Mouse (Mus musculus) midbrain, embryonic 12.5 days (tissue): ENCODE measurements around the gene Ndufc2. TPM values are rescaled to one million over a fixed set of nuclear protein-coding genes. Genes with fewer than 3 reads are reported as not detected.

ENCODE experiments used
- ATAC-seq: fragments of 200-750 bp; cut with Nextera tagmentation; 2 replicates; pipeline ENCODE4 v1.8.0; 2017; ENCODE audit warnings: low read depth, moderate TSS enrichment, moderate library complexity; ENCODE audit not compliant: low FRiP score
- H3K27ac ChIP-seq: fragments of 300-500 bp; sonication (generic); replicated peaks from 2 replicates; pipeline ENCODE4 v1.5.1; 2016; ENCODE audit warnings: mild to moderate bottlenecking
- H3K27me3 ChIP-seq: fragments of 300-500 bp; sonication (generic); 2 replicates; pipeline ENCODE4 v1.6.1; 2016; ENCODE audit warnings: mild to moderate bottlenecking
- H3K36me3 ChIP-seq: fragments of 300-500 bp; sonication (generic); 2 replicates; pipeline ENCODE4 v1.6.1; 2016
- H3K4me1 ChIP-seq: fragments of 300-500 bp; sonication (generic); 2 replicates; pipeline ENCODE4 v1.6.1; 2016
- H3K4me2 ChIP-seq: fragments of 300-500 bp; sonication (generic); replicated peaks from 2 replicates; pipeline ENCODE4 v1.6.1; 2016; ENCODE audit warnings: mild to moderate bottlenecking, moderate library complexity
- H3K4me3 ChIP-seq: fragments of 300-500 bp; sonication (generic); 2 replicates; pipeline ENCODE4 v1.5.1; 2016; ENCODE audit warnings: mild to moderate bottlenecking
- H3K9ac ChIP-seq: fragments of 300-500 bp; sonication (generic); replicated peaks from 2 replicates; pipeline ENCODE4 v1.6.1; 2016; ENCODE audit warnings: mild to moderate bottlenecking, moderate library complexity
- H3K9me3 ChIP-seq: fragments of 300-500 bp; sonication (generic); 2 replicates; pipeline ENCODE4 v1.6.1; 2016; ENCODE audit warnings: mild to moderate bottlenecking
- WGBS: fragments of 180-500 bp; shearing (Covaris S2); methylation state at CpG from one replicate; pipeline ENCODE4 v1.1.7; 2016; 5-methylcytosine and 5-hydroxymethylcytosine counted together
- polyA plus RNA-seq: library from polyadenylated mRNA; unstranded; fragments of >200 nt; fragmentation: Nextera tagmentation; extraction: Ambion mirVana; gene quantifications from 2 replicates; pipeline ENCODE4 v1.2.1, GENCODE M21; 2016

Gene Ndufc2
- polyA plus RNA-seq, 1 experiment from 2014 or later = 344 TPM

GRCm38 (mm10) chr7:97391293-97392078 lies 8.3 kb upstream of the Ndufc2 start:
- H3K27me3 ChIP-seq = no peaks in the 10 kb centered on the region
- no peaks in the 10 kb centered on the region for H3K9me3 ChIP-seq
- no peak overlapping the region for H3K9ac ChIP-seq
- H3K27ac ChIP-seq = no peak overlapping the region
- ATAC-seq = peak; percentile 80; the same call in 1 of the 2 replicates
- no peak overlapping the region for H3K4me2 ChIP-seq
- H3K4me1 ChIP-seq = peaks cover 4% of the 10 kb centered on the region
- H3K36me3 ChIP-seq = peaks cover 54% of the 10 kb centered on the region
- WGBS = 81% methylated on average over 13 of the region's 13 CpGs
- H3K4me3 ChIP-seq = no peak overlapping the region

- Histone ChIP-seq H3K4me3 (no peak overlapping the region), H3K9me3 (no peaks in the 10 kb centered on the region), H3K9ac (no peak overlapping the region), H3K27me3 (no peaks in the 10 kb centered on the region), H3K4me2 (no peak overlapping the region), H3K36me3 (peaks cover 48% of the 10 kb centered on the region), H3K27ac (no peak overlapping the region), H3K4me1 (peaks cover 4% of the 10 kb centered on the region)
- ATAC-seq = 0 out of 2 replicates have a peak, but pooled peaks have one; percentile 8
- WGBS = 89% methylated on average over 6 of the region's 6 CpGs
These were observed 7.7 kb upstream of the Ndufc2 start for GRCm38 (mm10) chr7:97392079-97392445.

GRCm38 (mm10) chr7:97394375-97394774 lies 5.4 kb upstream of the Ndufc2 start:
- Histone ChIP-seq H3K4me1 (peaks cover 4% of the 10 kb centered on the region), H3K9me3 (no peaks in the 10 kb centered on the region), H3K27ac (no peak overlapping the region), H3K4me2 (no peak overlapping the region), H3K27me3 (no peaks in the 10 kb centered on the region), H3K9ac (no peak overlapping the region), H3K36me3 (peaks cover 28% of the 10 kb centered on the region), H3K4me3 (no peak overlapping the region)
- ATAC-seq = no peak
- 73% methylated on average over 2 of the region's 2 CpGs for WGBS

GRCm38 (mm10) chr7:97398943-97399342 lies 860 bp upstream of the Ndufc2 start:
- Histone ChIP-seq H3K4me2 (no peak overlapping the region), H3K4me3 (no peak overlapping the region), H3K9me3 (no peaks in the 10 kb centered on the region), H3K36me3 (peaks cover 21% of the 10 kb centered on the region; the same call in 1 of the 2 replicates), H3K9ac (no peak overlapping the region), H3K4me1 (peaks cover 19% of the 10 kb centered on the region), H3K27ac (no peak overlapping the region), H3K27me3 (no peaks in the 10 kb centered on the region)
- no peak for ATAC-seq
- 89% methylated on average over 6 of the region's 6 CpGs for WGBS

- no peak for ATAC-seq
- no peak overlapping the region for H3K4me2 ChIP-seq
- 90% methylated on average over 10 of the region's 10 CpGs for WGBS
- H3K36me3 ChIP-seq = peaks cover 68% of the 10 kb centered on the region
- H3K4me3 ChIP-seq = no peak overlapping the region
- H3K27me3 ChIP-seq = no peaks in the 10 kb centered on the region
- no peak overlapping the region for H3K27ac ChIP-seq
- no peaks in the 10 kb centered on the region for H3K4me1 ChIP-seq
- no peaks in the 10 kb centered on the region for H3K9me3 ChIP-seq
- no peak overlapping the region for H3K9ac ChIP-seq
These were observed 7.3 kb downstream of the Ndufc2 start for GRCm38 (mm10) chr7:97407145-97407544.

GRCm38 (mm10) chr7:97411106-97411505 lies 11.3 kb downstream of the Ndufc2 start:
- Histone ChIP-seq H3K36me3 (peaks cover 52% of the 10 kb centered on the region), H3K27ac (no peak overlapping the region)
- WGBS = 88% methylated on average over 2 of the region's 2 CpGs

GRCm38 (mm10) chr7:97411575-97411974 lies 11.8 kb downstream of the Ndufc2 start:
- Histone ChIP-seq H3K4me2 (no peak overlapping the region), H3K27ac (no peak overlapping the region), H3K36me3 (peaks cover 51% of the 10 kb centered on the region), H3K9me3 (no peaks in the 10 kb centered on the region), H3K27me3 (no peaks in the 10 kb centered on the region), H3K9ac (no peak overlapping the region), H3K4me1 (no peaks in the 10 kb centered on the region), H3K4me3 (no peak overlapping the region)
- WGBS = 71% methylated on average over 3 of the region's 3 CpGs
- no peak for ATAC-seq

More at GRCm38 (mm10) chr7:97411106-97411505, 11.3 kb downstream of the Ndufc2 start:
- H3K9me3 ChIP-seq = no peaks in the 10 kb centered on the region
- no peaks in the 10 kb centered on the region for H3K27me3 ChIP-seq
- H3K9ac ChIP-seq = no peak overlapping the region
- no peak for ATAC-seq
- no peaks in the 10 kb centered on the region for H3K4me1 ChIP-seq
- H3K4me2 ChIP-seq = no peak overlapping the region
- H3K4me3 ChIP-seq = no peak overlapping the region

- H3K36me3 ChIP-seq = peaks cover 28% of the 10 kb centered on the region
- H3K9me3 ChIP-seq = no peaks in the 10 kb centered on the region
- no peak overlapping the region for H3K4me3 ChIP-seq
- H3K4me1 ChIP-seq = no peaks in the 10 kb centered on the region
- H3K27me3 ChIP-seq = no peaks in the 10 kb centered on the region
- no peak overlapping the region for H3K4me2 ChIP-seq
- no peak overlapping the region for H3K27ac ChIP-seq
- no peak for ATAC-seq
- WGBS = 97% methylated on average over 1 of the region's 1 CpGs
- no peak overlapping the region for H3K9ac ChIP-seq
These were observed 14.2 kb downstream of the Ndufc2 start for GRCm38 (mm10) chr7:97413981-97414380.

GRCm38 (mm10) chr7:97414426-97414825 lies 14.6 kb downstream of the Ndufc2 start:
- ATAC-seq = no peak
- Histone ChIP-seq H3K4me2 (no peak overlapping the region), H3K27me3 (no peaks in the 10 kb centered on the region), H3K9me3 (no peaks in the 10 kb centered on the region), H3K36me3 (peaks cover 24% of the 10 kb centered on the region), H3K9ac (no peak overlapping the region), H3K4me3 (no peak overlapping the region), H3K4me1 (no peaks in the 10 kb centered on the region), H3K27ac (no peak overlapping the region)
- 83% methylated on average over 1 of the region's 1 CpGs for WGBS

- Histone ChIP-seq H3K4me1 (no peaks in the 10 kb centered on the region), H3K4me2 (no peak overlapping the region), H3K9me3 (no peaks in the 10 kb centered on the region), H3K36me3 (peaks cover 17% of the 10 kb centered on the region), H3K9ac (no peak overlapping the region), H3K4me3 (no peak overlapping the region), H3K27ac (no peak overlapping the region), H3K27me3 (no peaks in the 10 kb centered on the region)
- WGBS = 66% methylated on average over 9 of the region's 9 CpGs
- ATAC-seq = no peak
These were observed 15.3 kb downstream of the Ndufc2 start for GRCm38 (mm10) chr7:97414915-97415687.

- Histone ChIP-seq H3K27me3 (no peaks in the 10 kb centered on the region), H3K4me2 (no peak overlapping the region), H3K4me1 (no peaks in the 10 kb centered on the region), H3K9me3 (no peaks in the 10 kb centered on the region), H3K36me3 (peaks cover 5% of the 10 kb centered on the region; the same call in 1 of the 2 replicates), H3K9ac (no peak overlapping the region), H3K4me3 (no peak overlapping the region), H3K27ac (no peak overlapping the region)
- 82% methylated on average over 4 of the region's 4 CpGs for WGBS
- no peak for ATAC-seq
These were observed 16.7 kb downstream of the Ndufc2 start for GRCm38 (mm10) chr7:97416473-97416872.
